Mouse (Mus musculus) heart, embryonic 11.5 days (tissue): ENCODE data around the gene Nup188. TPM values are rescaled to one million over a fixed set of nuclear protein-coding genes. Genes with fewer than 3 reads are reported as not detected.
A peak's percentile ranks its signal among the peaks of the same experiment; 100 is the strongest.

ENCODE experiments used
- ATAC-seq: fragments of 200-750 bp; cut with Nextera tagmentation; replicated peaks from 2 replicates; pipeline ENCODE4 v1.8.0; 2017; ENCODE audit warnings: moderate library complexity; ENCODE audit not compliant: insufficient number of reproducible peaks, low FRiP score, low TSS enrichment
- H3K27ac ChIP-seq: fragments of 300-500 bp; sonication (generic); 2 replicates; pipeline ENCODE4 v1.5.1; 2014; ENCODE audit warnings: mild to moderate bottlenecking, low read depth, low read length
- H3K27me3 ChIP-seq: fragments of 300-500 bp; sonication (generic); 2 replicates; pipeline ENCODE4 v1.6.1; 2014; ENCODE audit warnings: mild to moderate bottlenecking, low read length, mixed read lengths; ENCODE audit not compliant: control insufficient read depth, insufficient read depth
- H3K36me3 ChIP-seq: fragments of 300-500 bp; sonication (generic); 2 replicates; pipeline ENCODE4 v1.6.1; 2014; ENCODE audit warnings: mild to moderate bottlenecking, low read length, moderate library complexity, mixed read lengths; ENCODE audit not compliant: control insufficient read depth, insufficient read depth
- H3K4me1 ChIP-seq: fragments of 300-500 bp; sonication (generic); 2 replicates; pipeline ENCODE4 v1.6.1; 2014; ENCODE audit warnings: low read length; ENCODE audit not compliant: control insufficient read depth, insufficient read depth
- H3K4me2 ChIP-seq: fragments of 300-500 bp; sonication (generic); 2 replicates; pipeline ENCODE4 v1.6.1; 2014; ENCODE audit warnings: mild to moderate bottlenecking, moderate library complexity
- H3K4me3 ChIP-seq: fragments of 300-500 bp; sonication (generic); 2 replicates; pipeline ENCODE4 v1.5.1; 2014; ENCODE audit warnings: low read depth, low read length
- H3K9ac ChIP-seq: fragments of 300-500 bp; sonication (generic); 2 replicates; pipeline ENCODE4 v1.6.1; 2014; ENCODE audit warnings: mild to moderate bottlenecking, low read depth, low read length, moderate library complexity
- H3K9me3 ChIP-seq: fragments of 300-500 bp; sonication (generic); replicated peaks from 2 replicates; pipeline ENCODE4 v1.6.1; 2016; ENCODE audit warnings: low read length; ENCODE audit not compliant: control insufficient read depth
- whole genome bisulfite sequencing: fragments of 180-500 bp; shearing (Covaris S2); extraction: QIAGEN DNeasy Blood & Tissue Kit; methylation state at CpG from one replicate; pipeline ENCODE4 v1.1.7; 2014; ENCODE audit not compliant: insufficient replicate concordance; 5-methylcytosine and 5-hydroxymethylcytosine counted together
- polyA plus RNA-seq: library from polyadenylated mRNA; unstranded; fragments of >200 nt; fragmentation: Nextera tagmentation; extraction: Ambion mirVana; gene quantifications from 2 replicates; pipeline ENCODE4 v1.2.1, GENCODE M21; 2014

Nup188 gene
- polyA plus RNA-seq, 1 experiment from 2014 or later, result 34.2 TPM

DNA sequence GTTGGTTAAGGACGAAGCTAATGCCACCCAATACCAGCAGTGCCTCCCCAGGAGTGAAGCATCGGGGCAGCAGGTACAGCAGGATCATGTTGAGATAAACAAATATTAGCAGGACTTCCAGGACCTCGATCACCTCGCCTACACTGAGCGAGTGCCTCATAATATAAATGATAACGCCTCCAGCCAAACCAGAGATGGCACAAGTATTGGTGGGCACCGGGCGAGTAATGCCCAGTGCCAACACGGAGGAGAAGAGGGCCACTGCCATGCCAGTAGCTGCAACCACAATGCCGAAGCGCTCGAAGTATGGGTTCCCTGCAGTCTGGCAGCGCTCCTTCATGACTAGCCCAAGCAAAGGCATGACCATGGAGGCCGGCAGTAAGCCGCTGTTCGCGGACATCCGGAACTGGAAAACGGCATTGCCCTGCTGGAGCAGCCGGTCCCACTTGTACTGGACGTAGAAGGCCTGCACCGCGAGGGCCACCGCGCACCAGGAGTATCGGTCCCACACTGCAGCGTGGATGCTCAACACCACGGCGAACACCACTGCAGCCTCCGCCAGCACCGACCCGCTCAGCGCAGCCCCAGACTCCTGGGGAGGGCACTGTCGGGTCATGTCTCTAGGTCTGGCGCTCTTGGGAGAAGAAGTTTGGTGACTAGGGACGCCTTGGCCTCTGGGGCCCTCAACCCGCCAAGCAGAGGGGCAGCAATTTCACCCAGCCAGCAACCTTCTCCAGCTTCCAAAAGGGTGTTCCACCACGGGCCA, 598 bp upstream of the Nup188 start:
- H3K27me3 ChIP-seq, result no peaks in the 10 kb centered on the region
- H3K4me3 ChIP-seq, result peak overlapping the region; percentile 97
- WGBS, result 12% methylated on average over 38 of the region's 38 CpGs
- H3K4me1 ChIP-seq, result peaks cover 13% of the 10 kb centered on the region
- peak overlapping the region; percentile 75 for H3K4me2 ChIP-seq
- no peak overlapping the region for H3K27ac ChIP-seq
- H3K9me3 ChIP-seq, result no peaks in the 10 kb centered on the region
- H3K36me3 ChIP-seq, result no peaks in the 10 kb centered on the region
- peak overlapping the region; percentile 97 for H3K9ac ChIP-seq
- peak; percentile 65 for ATAC-seq

DNA sequence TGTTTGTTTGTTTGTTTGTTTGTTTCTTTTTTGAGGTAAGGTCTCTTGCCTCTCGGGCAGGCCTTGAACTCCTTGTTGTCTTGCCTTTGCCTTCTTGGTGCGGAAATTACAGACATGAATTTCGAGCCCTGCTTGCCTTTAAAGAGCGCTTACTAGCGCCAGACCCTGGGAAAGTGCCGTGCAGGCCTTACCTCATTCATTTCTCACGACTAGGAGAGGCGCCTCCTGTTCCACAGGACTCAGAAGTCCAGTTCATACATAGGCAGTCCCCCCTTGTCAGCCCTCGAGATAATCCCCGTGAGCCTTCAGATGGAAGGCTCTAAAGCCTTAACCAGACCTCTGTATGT, 803 bp downstream of the Nup188 start:
- Histone ChIP-seq H3K4me3 (peak overlapping the region; percentile 97), H3K36me3 (no peaks in the 10 kb centered on the region), H3K27me3 (no peaks in the 10 kb centered on the region), H3K27ac (peak overlapping the region; percentile 52), H3K4me2 (peak overlapping the region; percentile 75), H3K9ac (peak overlapping the region; percentile 97), H3K4me1 (peaks cover 13% of the 10 kb centered on the region), H3K9me3 (no peaks in the 10 kb centered on the region)
- no peak for ATAC-seq
- under 1% methylated on average over 10 of the region's 10 CpGs for WGBS

DNA sequence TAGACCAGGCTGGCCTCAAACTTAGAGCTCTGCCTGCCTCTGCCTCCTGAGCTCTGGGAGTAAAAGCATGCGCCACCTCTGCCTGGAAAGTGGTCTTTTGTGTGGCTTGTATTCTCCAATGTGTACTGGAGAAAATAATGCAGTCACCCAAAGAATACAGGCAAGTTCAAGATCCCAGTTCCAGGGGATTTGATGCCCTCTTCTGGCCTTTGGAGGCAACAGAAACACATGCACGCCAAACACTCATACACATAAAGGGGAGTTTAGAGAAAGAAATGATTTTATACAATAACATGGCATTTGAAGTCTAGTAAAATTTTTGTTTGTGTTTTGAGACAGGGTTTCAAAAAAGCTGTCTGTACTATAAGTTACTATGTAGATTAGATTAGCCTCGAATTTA, 13.3 kb downstream of the Nup188 start:
- Histone ChIP-seq H3K4me1 (no peaks in the 10 kb centered on the region), H3K4me3 (no peak overlapping the region), H3K9ac (no peak overlapping the region), H3K36me3 (peaks cover 20% of the 10 kb centered on the region), H3K27me3 (no peaks in the 10 kb centered on the region), H3K27ac (no peak overlapping the region), H3K4me2 (no peak overlapping the region), H3K9me3 (no peaks in the 10 kb centered on the region)
- WGBS, result 76% methylated on average over 3 of the region's 3 CpGs
- no peak for ATAC-seq

DNA sequence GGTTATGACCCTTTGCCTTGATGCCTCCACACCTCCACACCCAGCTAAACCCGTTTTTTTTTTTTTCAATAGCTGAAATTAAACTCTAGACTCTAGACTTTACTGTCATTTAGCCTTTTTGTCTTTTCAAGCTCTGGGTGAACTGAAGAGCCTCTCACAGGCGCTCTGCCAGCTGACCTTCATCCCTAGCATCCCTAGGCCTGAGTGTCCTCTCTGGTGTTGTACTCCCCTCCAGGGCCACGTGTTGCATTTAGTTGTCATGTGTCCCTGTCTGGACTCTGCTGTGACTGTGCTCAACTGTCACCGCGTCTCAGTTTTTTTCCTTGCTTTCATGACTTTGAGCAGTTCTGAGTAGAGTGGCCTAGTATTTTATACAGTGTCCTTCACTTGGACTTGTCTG, 13.8 kb downstream of the Nup188 start:
- WGBS, result 90% methylated on average over 5 of the region's 5 CpGs
- H3K4me3 ChIP-seq, result no peak overlapping the region

DNA sequence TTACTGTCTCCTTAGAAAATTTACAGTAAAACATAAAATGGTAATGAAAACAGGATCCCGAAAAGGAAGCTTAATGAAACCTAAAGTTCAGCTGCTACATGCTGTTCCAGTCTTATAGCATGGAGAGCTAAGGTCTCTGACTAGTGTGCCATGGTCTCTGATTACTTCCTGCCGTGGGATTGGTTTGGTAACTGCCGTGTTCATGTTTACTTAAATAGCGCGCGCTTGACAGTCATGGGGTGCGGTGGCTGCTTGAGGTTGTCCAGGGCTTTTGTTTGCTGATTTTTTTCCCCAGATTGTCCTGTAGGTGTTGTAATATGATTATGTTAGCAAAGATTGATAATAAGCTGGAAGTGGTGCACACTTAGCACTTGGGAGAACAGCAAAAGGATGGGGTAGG, 19.9 kb downstream of the Nup188 start:
- 95% methylated on average over 7 of the region's 7 CpGs for WGBS
- Histone ChIP-seq H3K9me3 (no peaks in the 10 kb centered on the region), H3K4me3 (no peak overlapping the region), H3K36me3 (peaks cover 51% of the 10 kb centered on the region), H3K4me1 (no peaks in the 10 kb centered on the region), H3K27me3 (no peaks in the 10 kb centered on the region), H3K4me2 (no peak overlapping the region), H3K9ac (no peak overlapping the region), H3K27ac (no peak overlapping the region)
- ATAC-seq, result no peak

More for the DNA sequence above, 13.8 kb downstream of the Nup188 start:
- Histone ChIP-seq H3K27ac (no peak overlapping the region), H3K9me3 (no peaks in the 10 kb centered on the region), H3K36me3 (peaks cover 23% of the 10 kb centered on the region), H3K9ac (no peak overlapping the region), H3K4me2 (no peak overlapping the region), H3K27me3 (no peaks in the 10 kb centered on the region), H3K4me1 (no peaks in the 10 kb centered on the region)
- ATAC-seq, result no peak

DNA sequence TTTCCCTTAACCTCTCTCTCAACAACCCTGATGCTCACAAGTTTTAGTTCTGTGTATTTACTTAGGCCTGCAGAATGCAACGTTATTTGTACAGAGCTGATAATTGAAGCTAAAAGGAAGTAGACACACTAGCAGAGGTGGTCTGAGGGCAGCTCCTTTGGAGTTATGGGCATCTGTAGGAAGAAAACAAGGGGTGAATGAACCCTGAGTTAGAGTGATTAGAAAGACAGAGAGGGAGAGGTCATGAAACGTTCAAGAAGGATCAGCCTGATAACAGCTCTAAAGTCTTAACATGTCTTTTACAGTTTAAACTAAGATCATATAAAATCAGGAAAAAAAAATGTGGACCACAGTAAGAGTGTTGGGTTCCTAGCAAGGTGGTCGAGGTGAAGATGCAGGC, 23.2 kb downstream of the Nup188 start:
- H3K9ac ChIP-seq, result no peak overlapping the region

DNA sequence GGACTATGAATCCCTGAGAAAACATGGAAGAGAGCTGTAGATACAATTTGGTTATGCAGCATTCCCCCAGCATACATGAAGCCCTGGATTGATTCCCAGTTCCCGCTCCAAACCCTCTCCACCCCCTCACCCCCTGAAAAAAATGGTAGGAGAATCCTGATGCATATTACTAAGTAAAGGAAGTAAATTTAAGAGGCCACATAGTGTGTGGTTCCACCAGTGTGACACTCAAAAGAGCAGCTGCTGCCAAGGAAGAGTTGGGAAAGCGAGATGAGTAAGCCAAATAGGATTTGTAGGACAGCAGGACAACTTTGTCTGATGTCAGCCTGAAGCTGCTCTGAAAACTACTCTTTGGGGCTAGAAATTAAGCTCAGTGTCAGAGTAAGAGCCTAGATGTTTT, 25.3 kb downstream of the Nup188 start:
- Histone ChIP-seq H3K9ac (no peak overlapping the region), H3K27me3 (no peaks in the 10 kb centered on the region), H3K36me3 (peaks cover 59% of the 10 kb centered on the region), H3K4me3 (no peak overlapping the region), H3K27ac (no peak overlapping the region), H3K4me2 (no peak overlapping the region), H3K4me1 (no peaks in the 10 kb centered on the region), H3K9me3 (no peaks in the 10 kb centered on the region)
- no peak for ATAC-seq
- 94% methylated on average over 2 of the region's 2 CpGs for WGBS

More for the DNA sequence above, 23.2 kb downstream of the Nup188 start:
- ATAC-seq, result no peak
- no peaks in the 10 kb centered on the region for H3K9me3 ChIP-seq
- no peak overlapping the region for H3K4me2 ChIP-seq
- H3K27ac ChIP-seq, result no peak overlapping the region
- H3K27me3 ChIP-seq, result no peaks in the 10 kb centered on the region
- H3K36me3 ChIP-seq, result peaks cover 56% of the 10 kb centered on the region
- H3K4me3 ChIP-seq, result no peak overlapping the region
- WGBS, result 82% methylated on average over 3 of the region's 3 CpGs
- no peaks in the 10 kb centered on the region for H3K4me1 ChIP-seq

DNA sequence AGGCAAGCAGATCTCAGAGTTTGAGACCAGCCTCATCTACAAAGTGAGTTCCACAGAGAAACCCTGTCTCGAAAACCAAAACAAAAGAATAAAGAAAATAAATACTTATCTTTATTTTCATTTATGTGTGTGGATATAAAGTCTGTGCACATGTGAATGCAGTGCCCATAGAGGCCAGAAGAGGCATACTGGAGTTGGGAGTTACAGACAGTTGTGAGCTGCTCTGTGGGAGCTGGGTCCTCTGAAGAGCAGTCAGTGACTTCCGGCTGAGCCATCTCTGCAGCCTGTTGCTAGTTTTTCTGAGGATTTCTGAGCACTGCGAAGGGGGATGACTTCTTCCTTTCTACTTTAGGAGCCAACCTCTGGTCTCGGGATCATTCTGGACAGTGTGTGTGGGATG, 29.9 kb downstream of the Nup188 start:
- no peak for ATAC-seq
- 94% methylated on average over 4 of the region's 4 CpGs for WGBS
- H3K4me2 ChIP-seq, result no peak overlapping the region
- H3K36me3 ChIP-seq, result peaks cover 51% of the 10 kb centered on the region
- H3K27me3 ChIP-seq, result no peaks in the 10 kb centered on the region
- no peak overlapping the region for H3K4me3 ChIP-seq
- no peaks in the 10 kb centered on the region for H3K4me1 ChIP-seq
- H3K9ac ChIP-seq, result no peak overlapping the region
- no peaks in the 10 kb centered on the region for H3K9me3 ChIP-seq
- H3K27ac ChIP-seq, result no peak overlapping the region

DNA sequence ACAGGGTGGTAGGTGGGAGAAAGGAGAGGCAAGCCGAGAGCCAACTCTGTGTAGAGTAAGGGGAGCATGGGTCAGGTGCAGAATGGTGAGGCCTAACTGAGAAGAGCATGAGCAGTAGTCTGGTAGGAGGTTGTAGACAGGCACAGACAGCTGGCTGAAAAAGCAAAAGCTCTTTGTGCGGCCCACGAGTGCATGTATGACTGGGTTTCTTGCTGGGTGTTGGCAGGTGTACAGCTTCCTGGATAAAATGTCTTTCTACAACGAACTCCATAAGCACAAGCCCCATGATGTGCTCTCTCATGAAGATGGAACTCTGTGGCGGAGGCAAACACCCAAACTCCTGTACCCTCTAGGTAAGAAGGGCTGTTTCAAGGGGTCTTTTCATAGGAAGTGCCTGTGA, 30.8 kb downstream of the Nup188 start:
- H3K4me1 ChIP-seq, result no peaks in the 10 kb centered on the region
- no peaks in the 10 kb centered on the region for H3K9me3 ChIP-seq
- 92% methylated on average over 5 of the region's 5 CpGs for WGBS
- no peak overlapping the region for H3K4me3 ChIP-seq
- H3K36me3 ChIP-seq, result peaks cover 54% of the 10 kb centered on the region
- no peaks in the 10 kb centered on the region for H3K27me3 ChIP-seq
- no peak overlapping the region for H3K4me2 ChIP-seq
- H3K9ac ChIP-seq, result no peak overlapping the region
- no peak overlapping the region for H3K27ac ChIP-seq
- ATAC-seq, result no peak
